Mouse (Mus musculus) E14TG2a.4 (cell line): ENCODE measurements around the gene Zfp148.

ENCODE experiments used
- CTCF ChIP-seq: conservative IDR thresholded peaks from 2 replicates; pipeline ENCODE4 v1.5.1; 2014; ENCODE audit warnings: low read length
- NANOG ChIP-seq: IDR thresholded peaks from 2 replicates; pipeline ENCODE4 v1.6.1; 2014; ENCODE audit warnings: borderline replicate concordance, low read length, mixed read lengths

DNA sequence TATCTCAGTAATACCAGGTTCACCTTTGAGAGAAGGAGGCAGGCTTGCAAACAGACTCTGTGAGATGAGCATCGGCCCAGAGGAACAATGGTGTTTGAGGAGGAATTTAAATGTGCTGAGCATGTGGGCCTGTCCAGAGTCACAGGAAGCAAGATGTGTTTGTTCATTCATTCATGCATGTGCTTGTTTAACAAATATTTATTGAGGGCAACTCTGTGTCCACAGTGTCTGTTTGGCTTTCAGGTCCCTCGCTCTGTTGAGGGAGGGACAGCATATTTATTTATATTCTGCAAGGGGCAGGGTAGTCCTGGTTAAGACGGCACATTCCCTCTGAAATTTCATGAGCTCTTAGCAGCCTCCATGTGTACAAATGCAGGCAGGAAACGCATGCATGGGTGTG, 42.1 kb upstream of the Zfp148 start:
- TF ChIP-seq CTCF: no peak
- TF ChIP-seq NANOG: no peak
